ENCODE assay signal across 8 mouse cellular contexts in genomic region chr8:105305211-105306145, GRCm38 (mm10). TPM values are rescaled to one million over a fixed set of nuclear protein-coding genes. Genes with fewer than 3 reads are reported as not detected.
DNase-seq lines count a peak whose midpoint lies in the region; ATAC-seq lines count a peak whose summit lies in the region.

TSS of gene Elmo3 (plus strand) at chr8:105305601.

- H3K4me3 ChIP-seq in forebrain, embryonic 13.5 days = no peak within 1 kb of the TSS
- no peak within 1 kb of the TSS for H3K4me3 ChIP-seq in midbrain, embryonic 14.5 days (replicated peaks; ENCODE audit: low read depth, low read length)

- H3K9me3 ChIP-seq in forebrain, embryonic 13.5 days (replicated peaks) = no peaks in the 10 kb centered on the region
- H3K9me3 ChIP-seq in midbrain, embryonic 14.5 days (ENCODE audit: control insufficient read depth, low read length) = no peaks in the 10 kb centered on the region

- ATAC-seq in forebrain, embryonic 13.5 days = peak; percentile 50
- ATAC-seq in inflammation-experienced regulatory T-cells, adult 6 months = peak; percentile 28
- ATAC-seq in midbrain, embryonic 14.5 days (ENCODE audit: low FRiP score, low TSS enrichment) = peak; percentile 67

- peak within 1 kb of the TSS; percentile 50 for H3K9ac ChIP-seq in forebrain, embryonic 13.5 days
- H3K9ac ChIP-seq in midbrain, embryonic 14.5 days (replicated peaks; ENCODE audit: low read length) = 0 out of 2 replicates have a peak within 1 kb of the TSS, but pooled peaks have one; percentile 16

- H3K27me3 ChIP-seq in forebrain, embryonic 13.5 days = no peaks in the 10 kb centered on the region
- no peaks in the 10 kb centered on the region for H3K27me3 ChIP-seq in midbrain, embryonic 14.5 days (ENCODE audit: control insufficient read depth, insufficient read depth, low read length)

- no peak within 1 kb of the TSS for H3K27ac ChIP-seq in forebrain, embryonic 13.5 days
- 0 out of 2 replicates have a peak within 1 kb of the TSS, but pooled peaks have one; percentile 26 for H3K27ac ChIP-seq in midbrain, embryonic 14.5 days (replicated peaks; ENCODE audit: low read depth, low read length)

- H3K36me3 ChIP-seq in forebrain, embryonic 13.5 days (ENCODE audit: poor library complexity, severe bottlenecking) = peaks cover 87% of the 10 kb centered on the region
- peaks cover 87% of the 10 kb centered on the region for H3K36me3 ChIP-seq in midbrain, embryonic 14.5 days (ENCODE audit: control insufficient read depth, insufficient read depth, low read length)

- 9% methylated on average over 29 of the region's 30 CpGs for WGBS in forebrain, embryonic 13.5 days
- 8% methylated on average over 30 of the region's 30 CpGs for WGBS in midbrain, embryonic 14.5 days

- H3K4me2 ChIP-seq in forebrain, embryonic 13.5 days = peak within 1 kb of the TSS; percentile 47
- H3K4me2 ChIP-seq in midbrain, embryonic 14.5 days (ENCODE audit: low read length) = peak within 1 kb of the TSS; percentile 40

- H3K4me1 ChIP-seq in forebrain, embryonic 13.5 days = peaks cover 16% of the 10 kb centered on the region
- peaks cover 8% of the 10 kb centered on the region; the same call in 1 of the 2 replicates for H3K4me1 ChIP-seq in midbrain, embryonic 14.5 days (ENCODE audit: control insufficient read depth, insufficient read depth, low read length)

- DNase-seq in layer of hippocampus, postnatal 10 days (ENCODE audit: low spot score in 2 of 2) = peak; percentile 39 to 60
- no peak for DNase-seq in layer of hippocampus, adult 11-12 months (ENCODE audit: low spot score)
- peak; percentile 79 for DNase-seq in cerebellum, adult 11 months
- peak; percentile 81 for DNase-seq in liver
- DNase-seq in midbrain, embryonic 14.5 days = peak; percentile 50
- peak; percentile 11 for DNase-seq in thymus, postnatal 0 days (ENCODE audit: low spot score)

RNA-seq across cellular contexts. Expression of gene Elmo3, which starts in this region (rescaled TPM):
- total RNA-seq in layer of hippocampus, postnatal 10 days (2021) = 1 to 10 TPM; 1.2 to 2.0 TPM
- 0.75 and 0.83 TPM in 2 replicates for polyA plus RNA-seq in forebrain, embryonic 13.5 days (2015; fragmentation: Nextera tagmentation; extraction: Ambion mirVana)
- 10 to 100 TPM in 1 of 3 experiments, 1 to 10 TPM in 2; 3.9 to 11.8 (median 9.5) TPM for polyA plus RNA-seq in inflammation-experienced regulatory T-cells, adult 6 months (2017; shearing (Covaris generic))
- polyA plus RNA-seq in midbrain, embryonic 14.5 days (2014; fragmentation: Nextera tagmentation; extraction: Ambion mirVana) = 0.55 and 1.1 TPM in 2 replicates
- polyA plus RNA-seq in thymus, postnatal 0 days (2015; fragmentation: Nextera tagmentation; extraction: Ambion mirVana) = 9.3 and 9.4 TPM in 2 replicates

Comparison
In these comparisons a context has a peak if more than half of its experiments do, and no peak if none do; other contexts are left out.
1. Peak in ATAC-seq, H3K9ac ChIP-seq and H3K4me2 ChIP-seq in forebrain, embryonic 13.5 days; RNA of the gene not detected or under 1 TPM.